Mouse (Mus musculus) ES-Bruce4 (cell line): Measurements from ENCODE around the gene Abhd14a.

Source experiments
- CTCF ChIP-seq: IDR thresholded peaks from one replicate; pipeline ENCODE4 v1.8.1; 2011; ENCODE audit warnings: low read depth, low read length
- EP300 ChIP-seq: IDR thresholded peaks from 2 replicates; pipeline ENCODE4 v1.6.1; 2011; ENCODE audit warnings: low read depth, low read length; ENCODE audit not compliant: insufficient read depth
- POLR2A ChIP-seq: IDR thresholded peaks from one replicate; pipeline ENCODE4 v1.8.1; 2011; ENCODE audit warnings: low read length; ENCODE audit not compliant: insufficient read depth

DNA sequence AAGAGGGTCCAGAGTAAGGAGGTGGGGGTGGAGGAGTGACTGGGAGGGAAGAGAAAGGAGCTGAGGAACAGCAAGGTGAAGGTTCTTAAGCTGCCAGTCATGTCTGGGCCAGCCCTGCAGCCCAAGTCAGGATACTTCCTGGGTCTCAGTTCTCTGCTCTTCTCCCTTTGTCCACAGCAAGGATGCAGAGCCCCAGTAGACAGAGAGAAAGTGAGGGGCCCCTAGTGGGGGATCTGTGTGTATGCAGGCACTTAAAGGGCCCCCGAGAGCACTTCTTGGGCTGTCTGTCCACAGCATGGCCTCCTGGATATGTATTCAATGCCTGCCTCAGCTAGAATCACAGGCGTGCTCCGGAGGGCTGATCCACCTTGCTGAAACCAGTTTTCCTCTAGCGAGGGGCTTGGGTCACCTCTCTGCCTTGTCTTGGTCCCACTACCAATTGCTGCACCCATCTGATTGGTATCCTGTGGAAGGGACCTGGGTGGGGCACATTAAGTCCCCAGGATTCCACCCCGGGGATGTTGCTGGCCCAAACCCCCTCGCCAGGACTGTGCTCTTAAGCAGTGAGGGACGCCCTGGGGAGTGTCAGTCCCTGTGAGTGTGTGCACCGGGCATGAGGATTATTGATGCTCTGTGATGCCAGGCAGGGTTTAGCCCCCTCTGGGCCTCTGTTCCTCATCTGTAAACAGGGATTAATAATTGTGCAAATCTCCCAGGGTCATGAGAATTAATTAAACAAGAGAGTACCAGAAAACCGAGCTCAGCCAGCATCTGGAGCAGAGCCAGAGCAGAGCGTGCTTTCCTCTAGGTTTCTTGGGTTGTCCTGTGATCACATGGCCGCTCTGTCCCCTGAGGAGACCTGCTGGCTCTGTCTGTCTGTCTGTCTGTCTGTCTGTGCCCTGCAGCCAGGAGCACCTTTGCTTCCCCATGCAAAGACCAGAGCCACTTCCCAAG lies 52.6 kb downstream of the Abhd14a start:
- TF ChIP-seq POLR2A = no peak
- no peak for TF ChIP-seq EP300
- no peak for TF ChIP-seq CTCF
